Mouse (Mus musculus): Measurements from ENCODE around the gene Kmt5a. TPM values are rescaled to one million over a fixed set of nuclear protein-coding genes. Genes with fewer than 3 reads are reported as not detected.

Gene Kmt5a
- 58.0 TPM for polyA plus RNA-seq (2012; fragmentation: generic; extraction: Trizol)

GRCm38 (mm10) chr5:124439447-124440093 lies at the start of gene Kmt5a:
TSS of gene Kmt5a (plus strand) at chr5:124439930.
- peak; percentile 87 for TF ChIP-seq POLR2AphosphoS2 (IDR thresholded peaks at IDR 0.05; ENCODE audit: insufficient read length, low read depth)
- TF ChIP-seq MYOG (IDR thresholded peaks at IDR 0.05; ENCODE audit: control insufficient read depth in 1 of 3, insufficient read depth in 1 of 3, insufficient read length in 2 of 3, low read depth in 2 of 3): peak in 1 of 3 experiments; percentile 20
- TF ChIP-seq MAX (IDR thresholded peaks at IDR 0.05; ENCODE audit: low read depth): no peak
- peak; percentile 68 for TF ChIP-seq E2F4 (IDR thresholded peaks at IDR 0.05; ENCODE audit: insufficient read depth)
- TF ChIP-seq POLR2A (IDR thresholded peaks at IDR 0.05; ENCODE audit: insufficient read length, low read depth): peak; percentile 74
- no peak for TF ChIP-seq TCF12 (IDR thresholded peaks at IDR 0.05; ENCODE audit: insufficient read depth, poor library complexity, severe bottlenecking)
- no peak for TF ChIP-seq CEBPB (IDR thresholded peaks at IDR 0.05; ENCODE audit: insufficient read depth, poor library complexity, severe bottlenecking)
- peak in 2 of 3 experiments; percentile 27 to 61 for TF ChIP-seq MYOD1 (IDR thresholded peaks at IDR 0.05; ENCODE audit: control insufficient read depth in 1 of 3, insufficient read length in 2 of 3, low read depth in 2 of 3)
- Histone ChIP-seq H3K79me2 (ENCODE audit: control insufficient read depth, insufficient read depth) (peaks cover 40% of the 10 kb centered on the region), H3K4me3 (peak within 1 kb of the TSS; percentile 75), H3ac (ENCODE audit: control insufficient read depth, insufficient read length) (peak within 1 kb of the TSS; percentile 16), H3K36me3 (ENCODE audit: control insufficient read depth, insufficient read depth) (no peaks in the 10 kb centered on the region), H3K27me3 (ENCODE audit: control insufficient read depth, insufficient read depth, insufficient read length) (no peaks in the 10 kb centered on the region), H3K4me2 (ENCODE audit: low read depth) (peak within 1 kb of the TSS; percentile 94)

DNA sequence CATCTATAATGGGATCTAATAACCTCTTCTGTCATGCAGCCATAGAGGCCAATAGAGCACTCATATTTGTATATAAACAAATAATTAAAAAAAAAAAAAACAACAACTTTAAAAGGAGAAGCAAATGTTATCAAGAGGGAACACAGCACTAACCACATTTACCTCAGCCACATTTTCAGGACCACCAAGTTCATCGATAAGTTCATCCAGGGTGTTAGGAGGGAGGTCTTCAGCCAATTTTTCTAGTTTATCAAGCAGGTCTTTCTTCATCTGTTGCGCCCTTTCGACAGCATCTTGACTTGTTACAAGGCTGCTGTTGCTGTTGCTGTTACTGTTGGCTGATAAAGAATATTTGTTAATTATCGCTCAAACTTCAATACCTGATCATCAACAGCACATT lies 47.3 kb upstream of the Kmt5a start:
- Histone ChIP-seq H3K27me3 (ENCODE audit: control insufficient read depth, insufficient read depth, insufficient read length) (no peaks in the 10 kb centered on the region), H3K36me3 (ENCODE audit: control insufficient read depth, insufficient read depth) (peaks cover 78% of the 10 kb centered on the region), H3ac (ENCODE audit: control insufficient read depth, insufficient read length) (no peak overlapping the region), H3K79me2 (ENCODE audit: control insufficient read depth, insufficient read depth) (no peaks in the 10 kb centered on the region), H3K4me3 (no peak overlapping the region), H3K4me2 (ENCODE audit: low read depth) (no peak overlapping the region)
- TF ChIP-seq MYOD1 (IDR thresholded peaks at IDR 0.05; ENCODE audit: control insufficient read depth in 1 of 3, insufficient read length in 2 of 3, low read depth in 2 of 3) (no peak), CEBPB (IDR thresholded peaks at IDR 0.05; ENCODE audit: insufficient read depth, poor library complexity, severe bottlenecking) (no peak), SRF (IDR thresholded peaks at IDR 0.05; ENCODE audit: control insufficient read depth, insufficient read length, low read depth) (no peak), MAX (IDR thresholded peaks at IDR 0.05; ENCODE audit: low read depth) (no peak), E2F4 (IDR thresholded peaks at IDR 0.05; ENCODE audit: insufficient read depth) (no peak), TCF3 (IDR thresholded peaks at IDR 0.05; ENCODE audit: insufficient read length, low read depth) (no peak), TCF12 (IDR thresholded peaks at IDR 0.05; ENCODE audit: insufficient read depth, poor library complexity, severe bottlenecking) (no peak), POLR2AphosphoS2 (IDR thresholded peaks at IDR 0.05; ENCODE audit: insufficient read length, low read depth) (no peak), REST (IDR thresholded peaks at IDR 0.05; ENCODE audit: insufficient read depth, insufficient read length) (no peak), USF1 (IDR thresholded peaks at IDR 0.05; ENCODE audit: low read depth) (no peak), MYOG (IDR thresholded peaks at IDR 0.05; ENCODE audit: control insufficient read depth in 1 of 3, insufficient read depth in 1 of 3, insufficient read length in 2 of 3, low read depth in 2 of 3) (no peak), POLR2A (IDR thresholded peaks at IDR 0.05; ENCODE audit: insufficient read length, low read depth) (no peak)

GRCm38 (mm10) chr5:124393726-124394125 lies 46.0 kb upstream of the Kmt5a start:
- Histone ChIP-seq H3K4me3 (no peak overlapping the region), H3K27me3 (ENCODE audit: control insufficient read depth, insufficient read depth, insufficient read length) (no peaks in the 10 kb centered on the region), H3K79me2 (ENCODE audit: control insufficient read depth, insufficient read depth) (no peaks in the 10 kb centered on the region), H3K36me3 (ENCODE audit: control insufficient read depth, insufficient read depth) (peaks cover 78% of the 10 kb centered on the region), H3ac (ENCODE audit: control insufficient read depth, insufficient read length) (no peak overlapping the region), H3K4me2 (ENCODE audit: low read depth) (no peak overlapping the region)
- TF ChIP-seq TCF12 (IDR thresholded peaks at IDR 0.05; ENCODE audit: insufficient read depth, poor library complexity, severe bottlenecking): no peak
- TF ChIP-seq POLR2A (IDR thresholded peaks at IDR 0.05; ENCODE audit: insufficient read length, low read depth): no peak
- no peak for TF ChIP-seq MYOG (IDR thresholded peaks at IDR 0.05; ENCODE audit: control insufficient read depth in 1 of 3, insufficient read depth in 1 of 3, insufficient read length in 2 of 3, low read depth in 2 of 3)
- no peak for TF ChIP-seq E2F4 (IDR thresholded peaks at IDR 0.05; ENCODE audit: insufficient read depth)

GRCm38 (mm10) chr5:124410808-124411207 lies 28.9 kb upstream of the Kmt5a start:
- Histone ChIP-seq H3K4me2 (ENCODE audit: low read depth) (no peak overlapping the region), H3ac (ENCODE audit: control insufficient read depth, insufficient read length) (no peak overlapping the region), H3K36me3 (ENCODE audit: control insufficient read depth, insufficient read depth) (peaks cover 59% of the 10 kb centered on the region), H3K4me3 (no peak overlapping the region), H3K79me2 (ENCODE audit: control insufficient read depth, insufficient read depth) (peaks cover 17% of the 10 kb centered on the region), H3K27me3 (ENCODE audit: control insufficient read depth, insufficient read depth, insufficient read length) (no peaks in the 10 kb centered on the region)
- no peak for TF ChIP-seq MYOG (IDR thresholded peaks at IDR 0.05; ENCODE audit: control insufficient read depth in 1 of 3, insufficient read depth in 1 of 3, insufficient read length in 2 of 3, low read depth in 2 of 3)
- TF ChIP-seq SRF (IDR thresholded peaks at IDR 0.05; ENCODE audit: control insufficient read depth, insufficient read length, low read depth): no peak
- no peak for TF ChIP-seq USF1 (IDR thresholded peaks at IDR 0.05; ENCODE audit: low read depth)
- TF ChIP-seq POLR2A (IDR thresholded peaks at IDR 0.05; ENCODE audit: insufficient read length, low read depth): no peak
- no peak for TF ChIP-seq E2F4 (IDR thresholded peaks at IDR 0.05; ENCODE audit: insufficient read depth)
- TF ChIP-seq TCF12 (IDR thresholded peaks at IDR 0.05; ENCODE audit: insufficient read depth, poor library complexity, severe bottlenecking): no peak
- TF ChIP-seq CEBPB (IDR thresholded peaks at IDR 0.05; ENCODE audit: insufficient read depth, poor library complexity, severe bottlenecking): no peak
- TF ChIP-seq POLR2AphosphoS2 (IDR thresholded peaks at IDR 0.05; ENCODE audit: insufficient read length, low read depth): no peak
- no peak for TF ChIP-seq TCF3 (IDR thresholded peaks at IDR 0.05; ENCODE audit: insufficient read length, low read depth)
- TF ChIP-seq MAX (IDR thresholded peaks at IDR 0.05; ENCODE audit: low read depth): no peak
- no peak for TF ChIP-seq MYOD1 (IDR thresholded peaks at IDR 0.05; ENCODE audit: control insufficient read depth in 1 of 3, insufficient read length in 2 of 3, low read depth in 2 of 3)
- no peak for TF ChIP-seq REST (IDR thresholded peaks at IDR 0.05; ENCODE audit: insufficient read depth, insufficient read length)
